Mouse (Mus musculus): ENCODE data around the gene Elf1.

- TF ChIP-seq GATA1 (IDR thresholded peaks at IDR 0.05; ENCODE audit: borderline replicate concordance, low read length) (no peak), FLI1 (IDR thresholded peaks at IDR 0.05; ENCODE audit: low read length) (no peak)
Measured at GRCm38 (mm10) chr14:79591611-79592010, 110.6 kb downstream of the Elf1 start.

All from megakaryocyte, embryonic 14.5 days (primary cell).